Mouse (Mus musculus) left cerebral cortex, postnatal 4 days (tissue): ENCODE measurements around the gene Elac2. TPM values are rescaled to one million over a fixed set of nuclear protein-coding genes. Genes with fewer than 3 reads are reported as not detected.
A peak's percentile ranks its signal among the peaks of the same experiment; 100 is the strongest.

Source experiments
- DNase-seq: peaks from one replicate; pipeline ENCODE4 v3.0.0-alpha.2; 2022
- intact Hi-C: fragments of 180-260 bp; cut with DNase I; formaldehyde crosslinking; loops from one replicate; pipeline ENCODE4 v1.15.1; 2025
- total RNA-seq, 2 experiments: library from RNA; stranded (reverse); gene quantifications; 2 replicates each; pipeline ENCODE4 v1.2.3; 2021

The Elac2 gene
- 10 to 100 TPM; 28.3 to 30.5 TPM for total RNA-seq

DNA sequence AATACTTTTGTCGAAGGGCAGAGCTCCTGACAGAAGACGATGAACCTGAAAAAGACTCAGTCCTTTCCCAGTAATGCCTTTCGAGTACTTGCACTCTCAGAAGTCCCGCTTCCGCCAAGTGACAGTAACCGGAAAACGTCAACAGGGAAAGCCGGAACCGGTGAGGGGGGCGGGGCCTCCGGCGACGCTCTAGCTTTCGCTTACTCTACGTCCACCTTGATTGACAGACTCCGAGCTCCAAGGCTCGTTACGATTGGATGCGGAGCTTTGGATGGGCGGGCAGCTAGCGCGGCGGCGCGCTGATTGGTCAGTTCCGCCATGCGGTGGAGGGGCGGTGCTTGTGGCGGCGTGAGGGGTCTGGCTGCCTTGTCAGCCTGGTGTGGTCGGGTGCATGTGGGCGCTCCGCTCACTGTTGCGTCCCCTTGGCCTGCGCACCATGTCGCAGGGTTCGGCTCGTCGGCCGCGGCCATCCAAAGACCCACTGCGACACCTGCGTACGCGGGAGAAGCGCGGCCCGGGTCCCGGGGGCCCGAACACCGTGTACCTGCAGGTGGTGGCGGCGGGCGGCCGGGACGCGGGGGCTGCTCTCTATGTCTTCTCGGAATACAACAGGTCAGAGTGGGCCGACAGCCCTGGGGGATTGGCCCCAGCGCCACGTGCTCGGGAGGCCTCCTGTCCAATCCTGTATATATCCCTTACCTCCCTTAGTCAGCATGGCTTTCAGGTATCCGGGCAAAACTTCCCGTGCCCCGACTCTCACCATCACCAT is at the start of gene Elac2:
TSS of gene Elac2 (plus strand) at position 319 of the 769 bp plus-strand sequence.
- DNase-seq: peak; percentile 97
- intact Hi-C loops: no loop called here

- intact Hi-C loops: no loop called here
- no peak for DNase-seq
Measured at GRCm38 (mm10) chr11:64929130-64929529, 49.7 kb upstream of the Elac2 start.

GRCm38 (mm10) chr11:64931060-64931770 is 47.6 kb upstream of the Elac2 start:
- intact Hi-C loops: no loop called here
- no peak for DNase-seq

GRCm38 (mm10) chr11:64937226-64937625 is 41.6 kb upstream of the Elac2 start:
- DNase-seq: no peak

GRCm38 (mm10) chr11:64941193-64941592 is 37.6 kb upstream of the Elac2 start:
- no peak for DNase-seq

More at GRCm38 (mm10) chr11:64937226-64937625, 41.6 kb upstream of the Elac2 start:
- intact Hi-C loops: no loop called here

DNA sequence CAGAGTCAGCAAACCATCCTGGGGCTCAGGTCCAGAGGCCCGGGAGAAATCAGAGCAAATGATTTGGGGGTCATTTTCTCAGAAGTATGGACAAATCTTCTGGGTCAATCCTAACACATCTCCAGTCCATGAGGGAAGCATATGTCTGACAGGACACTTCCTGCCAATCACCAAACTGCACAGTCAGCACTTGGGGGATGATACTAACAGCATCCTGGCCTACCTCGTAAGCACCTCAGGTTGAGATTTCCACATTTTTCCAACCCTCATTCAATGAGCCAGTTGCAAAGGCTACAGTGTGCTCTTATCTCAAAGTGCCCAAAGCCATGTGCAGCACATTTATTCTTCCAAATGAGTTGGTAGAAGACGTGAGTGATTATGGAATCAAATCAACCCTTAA is 29.1 kb upstream of the Elac2 start:
- no peak for DNase-seq
- intact Hi-C loops: no loop called here

More at GRCm38 (mm10) chr11:64941193-64941592, 37.6 kb upstream of the Elac2 start:
- intact Hi-C loops: no loop called here

GRCm38 (mm10) chr11:64956962-64957729 is 21.7 kb upstream of the Elac2 start:
- DNase-seq: no peak
- intact Hi-C loops: no loop called here

DNA sequence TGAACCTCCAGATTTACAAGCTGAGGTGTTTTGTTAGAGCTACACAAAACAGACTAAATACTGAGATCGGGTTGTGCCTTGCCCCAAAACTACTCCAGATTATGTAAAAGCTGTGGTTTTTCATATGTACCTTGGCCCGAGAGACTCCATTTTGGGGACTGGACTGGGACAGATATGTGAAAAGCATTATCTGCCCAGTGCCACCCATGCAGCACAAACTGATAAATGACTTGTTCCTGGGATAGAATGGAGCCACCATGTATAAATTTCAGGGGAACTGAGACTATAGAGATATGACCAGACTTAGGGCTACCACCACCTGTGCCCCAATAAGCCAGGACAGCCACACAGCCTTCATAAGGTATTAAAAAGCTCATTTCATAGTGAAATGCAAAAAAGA is 16.2 kb upstream of the Elac2 start:
- intact Hi-C loops: loop anchor here (10.0 kb wide), 2 partner anchors 1558 to 1748 kb away; no protein-coding TSS in a partner anchor
- no peak for DNase-seq

GRCm38 (mm10) chr11:64968507-64968906 is 10.3 kb upstream of the Elac2 start:
- intact Hi-C loops: loop anchor here (5.0 to 10.0 kb wide), 3 partner anchors 1046 to 1754 kb away; partner anchors contain the start of gene Hs3st3b1

GRCm38 (mm10) chr11:64968939-64969342 is 9.9 kb upstream of the Elac2 start:
- intact Hi-C loops: loop anchor here (5.0 to 10.0 kb wide), 3 partner anchors 1047 to 1754 kb away; partner anchors contain the start of gene Hs3st3b1
- no peak for DNase-seq

More at GRCm38 (mm10) chr11:64968507-64968906, 10.3 kb upstream of the Elac2 start:
- DNase-seq: peak; percentile 83

- DNase-seq: no peak
- intact Hi-C loops: no loop called here
Measured at GRCm38 (mm10) chr11:64971471-64971988, 7.3 kb upstream of the Elac2 start.

GRCm38 (mm10) chr11:64972418-64972817 is 6.4 kb upstream of the Elac2 start:
- intact Hi-C loops: no loop called here
- DNase-seq: no peak

DNA sequence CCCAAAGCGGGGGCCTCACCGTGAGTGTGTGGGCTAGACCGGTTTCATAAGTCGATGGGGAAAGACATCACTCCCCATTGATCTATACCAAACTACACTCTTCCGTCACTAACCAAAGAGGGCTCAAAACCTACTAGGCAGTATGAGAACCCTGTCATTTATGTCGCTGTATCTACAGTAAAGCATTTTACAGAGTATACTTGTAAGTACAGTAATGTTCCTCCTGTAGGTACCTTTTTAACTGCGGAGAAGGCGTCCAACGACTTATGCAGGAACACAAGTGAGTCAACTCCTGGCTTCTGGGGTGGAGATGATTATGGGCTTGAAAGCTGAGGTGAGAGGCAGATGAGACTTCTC is 629 bp downstream of the Elac2 start:
- DNase-seq: no peak
- intact Hi-C loops: no loop called here

- DNase-seq: no peak
- intact Hi-C loops: loop anchor here (10.0 kb wide), 1 partner anchor 696 kb away; no protein-coding TSS in a partner anchor
Measured at GRCm38 (mm10) chr11:64988556-64988955, 9.7 kb downstream of the Elac2 start.

DNA sequence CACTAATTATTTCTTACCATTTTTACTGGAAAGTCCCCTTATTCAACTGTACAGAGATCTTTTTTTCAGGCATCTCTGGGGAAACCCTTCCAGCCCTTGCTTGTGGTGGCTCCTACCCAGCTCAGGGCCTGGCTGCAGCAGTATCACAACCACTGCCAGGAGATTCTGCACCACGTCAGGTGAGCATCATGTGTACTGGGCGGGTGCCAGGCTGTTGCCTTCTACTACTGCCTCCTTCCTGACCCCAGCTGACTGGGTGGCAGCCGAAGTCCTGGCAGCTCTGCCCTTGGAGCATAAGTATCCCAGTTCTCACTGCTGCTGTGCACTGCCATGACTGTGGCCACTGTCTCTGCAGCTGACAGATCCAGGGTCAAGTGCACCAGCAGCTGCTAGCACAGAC is 19.6 kb downstream of the Elac2 start:
- DNase-seq: no peak
- intact Hi-C loops: no loop called here

DNA sequence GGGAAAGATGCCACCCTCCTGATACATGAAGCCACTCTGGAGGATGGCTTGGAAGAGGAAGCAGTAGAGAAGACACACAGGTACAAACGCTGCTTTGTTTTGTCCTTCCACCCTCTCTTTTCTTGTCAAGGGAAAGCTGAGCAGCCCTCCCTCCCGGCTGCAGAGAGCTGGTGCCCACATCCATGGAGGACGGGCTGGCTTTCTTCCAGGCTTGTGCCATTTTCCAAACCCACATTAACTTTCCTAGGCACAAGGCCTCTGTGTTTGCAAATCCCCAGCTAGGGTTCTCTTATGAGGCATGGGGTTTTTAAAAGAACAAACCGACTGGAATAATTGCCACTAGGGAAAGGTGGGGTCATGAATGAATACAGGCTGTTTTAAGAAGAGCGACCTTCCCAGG is 20.8 kb downstream of the Elac2 start:
- intact Hi-C loops: no loop called here
- no peak for DNase-seq

GRCm38 (mm10) chr11:65001729-65002128 is 22.9 kb downstream of the Elac2 start:
- DNase-seq: no peak
- intact Hi-C loops: no loop called here

DNA sequence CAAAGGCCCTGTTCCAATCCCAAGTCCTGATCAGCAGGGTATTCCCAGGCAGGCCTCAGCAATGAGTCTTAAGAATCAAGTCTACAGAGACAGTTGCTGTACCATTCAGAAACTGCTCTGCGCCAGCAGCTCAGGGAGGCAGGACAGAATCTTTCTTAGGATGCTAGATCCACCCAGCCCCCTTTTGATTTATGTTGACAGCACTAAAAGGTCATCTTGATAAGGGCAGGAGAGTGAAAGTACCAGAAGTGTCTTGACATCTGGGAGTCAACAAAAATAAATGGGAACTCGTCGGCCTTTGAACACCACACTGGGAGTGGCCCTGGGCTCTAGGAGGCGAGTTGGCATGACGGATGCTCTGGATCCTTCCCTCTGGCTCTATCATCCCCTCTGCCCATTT is 24.8 kb downstream of the Elac2 start:
- no peak for DNase-seq
- intact Hi-C loops: no loop called here

DNA sequence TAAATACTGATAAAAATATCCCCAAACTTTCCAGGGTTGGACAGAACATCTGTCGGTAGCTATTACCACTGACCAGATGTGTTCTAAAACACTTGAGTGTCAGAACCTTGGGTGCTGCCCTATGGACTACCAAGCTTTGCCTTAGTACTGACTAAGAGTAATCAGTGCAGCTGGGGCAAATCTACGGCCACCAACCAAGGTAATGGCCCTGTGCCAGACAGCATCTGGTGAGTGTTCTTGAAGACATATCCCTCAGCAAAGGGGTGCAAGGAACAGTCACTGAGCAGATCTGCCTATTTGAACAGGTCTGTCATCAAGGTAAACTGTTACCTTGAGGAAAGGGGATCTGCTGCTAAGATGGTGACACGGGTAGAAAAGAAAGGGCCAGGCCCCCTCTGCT is 26.0 kb downstream of the Elac2 start:
- DNase-seq: no peak
- intact Hi-C loops: no loop called here

DNA sequence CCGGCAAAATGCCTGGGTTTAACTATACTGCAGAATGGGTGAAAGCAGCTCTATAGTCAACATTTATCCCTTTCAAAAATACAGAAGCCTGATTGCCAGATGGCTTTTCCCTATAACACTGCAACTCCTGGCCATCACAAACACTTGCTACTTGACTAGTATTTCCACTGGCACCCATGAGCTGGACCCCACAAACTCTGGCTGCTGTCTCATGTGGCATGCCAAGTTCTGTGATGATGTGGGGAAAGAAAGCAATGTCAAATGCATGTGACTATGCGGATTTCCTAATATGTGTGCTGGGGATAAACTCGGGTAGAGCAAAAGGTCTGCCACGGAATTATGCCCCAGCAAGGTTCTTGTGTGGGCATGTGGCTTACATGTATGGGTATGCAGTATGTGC is 27.2 kb downstream of the Elac2 start:
- intact Hi-C loops: no loop called here
- no peak for DNase-seq

GRCm38 (mm10) chr11:65013906-65014305 is 35.1 kb downstream of the Elac2 start:
- no peak for DNase-seq
- intact Hi-C loops: no loop called here
